Mouse (Mus musculus): Measurements from ENCODE around the gene Gm6793. TPM values are rescaled to one million over a fixed set of nuclear protein-coding genes. Genes with fewer than 3 reads are reported as not detected.

Gene Gm6793
- polyA plus RNA-seq, 1 experiment = not detected

DNA sequence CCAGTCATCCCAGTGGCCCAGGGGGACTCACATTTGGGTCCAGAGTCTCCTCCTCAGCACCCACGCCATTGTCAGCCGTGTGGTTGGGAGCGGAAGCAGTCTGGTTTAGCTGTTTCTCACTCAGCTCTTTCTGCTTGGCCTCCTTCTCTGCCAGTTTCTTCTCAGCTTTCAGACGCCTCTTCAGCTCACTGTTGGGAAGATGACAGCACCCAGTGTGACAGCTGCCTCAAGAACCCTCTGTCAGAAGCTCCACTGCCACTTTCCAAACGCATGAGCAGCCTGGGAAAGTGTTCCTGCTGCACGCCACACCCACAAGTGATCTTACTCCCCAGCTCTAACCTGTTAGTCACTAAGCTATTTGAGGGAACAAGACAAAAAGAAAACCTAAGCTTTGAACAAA is 9.2 kb downstream of the Gm6793 start:
- Histone ChIP-seq H3K27ac (ENCODE audit: control insufficient read depth, insufficient read depth, low read depth, low read length, poor library complexity) (no peak overlapping the region), H3K4me3 (replicated peaks; ENCODE audit: control insufficient read depth, low read depth, low read length) (no peak overlapping the region), H3K4me1 (ENCODE audit: control insufficient read depth, insufficient read depth, low read length) (no peaks in the 10 kb centered on the region)
- WGBS = 88% methylated on average over 6 of the region's 6 CpGs
- TF ChIP-seq POLR2A (IDR thresholded peaks at IDR 0.05; ENCODE audit: borderline replicate concordance, control insufficient read depth, low read depth, low read length) = no peak
- TF ChIP-seq CTCF (IDR thresholded peaks at IDR 0.05; ENCODE audit: control insufficient read depth, insufficient read depth, low read length) = no peak

DNA sequence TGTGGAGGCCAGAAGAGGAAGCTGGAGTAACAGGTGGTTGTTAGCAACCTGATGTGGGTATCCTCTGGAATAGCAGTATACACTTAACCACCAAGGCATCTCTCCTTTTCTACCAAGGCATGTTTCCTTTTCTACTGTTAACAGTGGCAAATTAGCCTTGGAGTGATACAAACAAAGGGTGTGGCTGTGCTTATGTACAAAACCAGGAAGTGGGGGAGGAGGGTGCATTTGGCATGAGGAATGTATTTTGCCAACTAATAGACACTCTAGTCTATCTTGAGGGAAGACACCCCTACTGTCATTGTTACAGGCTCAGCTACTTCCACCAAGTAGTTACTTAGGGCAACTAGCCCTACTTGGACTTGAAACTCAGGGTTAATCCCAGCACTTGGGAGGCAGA is 10.1 kb downstream of the Gm6793 start:
- no peak overlapping the region for H3K27ac ChIP-seq (ENCODE audit: control insufficient read depth, insufficient read depth, low read depth, low read length, poor library complexity)
- TF ChIP-seq CTCF (IDR thresholded peaks at IDR 0.05; ENCODE audit: control insufficient read depth, insufficient read depth, low read length) (no peak), POLR2A (IDR thresholded peaks at IDR 0.05; ENCODE audit: borderline replicate concordance, control insufficient read depth, low read depth, low read length) (no peak)
- no peak overlapping the region for H3K4me3 ChIP-seq (replicated peaks; ENCODE audit: control insufficient read depth, low read depth, low read length)
- no peaks in the 10 kb centered on the region for H3K4me1 ChIP-seq (ENCODE audit: control insufficient read depth, insufficient read depth, low read length)

DNA sequence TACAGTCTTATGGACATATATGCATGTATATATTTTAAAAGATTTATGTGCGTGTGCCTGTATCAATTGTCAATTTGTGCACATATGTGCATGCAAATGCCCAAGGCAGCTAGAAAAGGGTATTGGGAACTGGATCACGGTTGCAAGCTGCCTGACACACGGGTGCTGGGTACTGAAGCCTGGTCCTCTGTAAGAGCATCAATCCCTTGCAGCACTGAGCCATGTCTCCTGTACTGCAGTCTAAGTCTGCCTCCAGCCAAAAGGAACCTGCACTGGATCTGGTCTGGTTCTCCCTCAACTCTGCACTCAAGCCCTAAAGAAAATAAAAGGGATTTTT is 22.2 kb downstream of the Gm6793 start:
- WGBS = 58% methylated on average over 3 of the region's 3 CpGs
- TF ChIP-seq CTCF (IDR thresholded peaks at IDR 0.05; ENCODE audit: control insufficient read depth, insufficient read depth, low read length) = no peak
- TF ChIP-seq POLR2A (IDR thresholded peaks at IDR 0.05; ENCODE audit: borderline replicate concordance, control insufficient read depth, low read depth, low read length) = no peak
- no peak overlapping the region for H3K27ac ChIP-seq (ENCODE audit: control insufficient read depth, insufficient read depth, low read depth, low read length, poor library complexity)
- H3K4me1 ChIP-seq (ENCODE audit: control insufficient read depth, insufficient read depth, low read length) = no peaks in the 10 kb centered on the region; the same call in 1 of the 2 replicates
- H3K4me3 ChIP-seq (replicated peaks; ENCODE audit: control insufficient read depth, low read depth, low read length) = no peak overlapping the region

DNA sequence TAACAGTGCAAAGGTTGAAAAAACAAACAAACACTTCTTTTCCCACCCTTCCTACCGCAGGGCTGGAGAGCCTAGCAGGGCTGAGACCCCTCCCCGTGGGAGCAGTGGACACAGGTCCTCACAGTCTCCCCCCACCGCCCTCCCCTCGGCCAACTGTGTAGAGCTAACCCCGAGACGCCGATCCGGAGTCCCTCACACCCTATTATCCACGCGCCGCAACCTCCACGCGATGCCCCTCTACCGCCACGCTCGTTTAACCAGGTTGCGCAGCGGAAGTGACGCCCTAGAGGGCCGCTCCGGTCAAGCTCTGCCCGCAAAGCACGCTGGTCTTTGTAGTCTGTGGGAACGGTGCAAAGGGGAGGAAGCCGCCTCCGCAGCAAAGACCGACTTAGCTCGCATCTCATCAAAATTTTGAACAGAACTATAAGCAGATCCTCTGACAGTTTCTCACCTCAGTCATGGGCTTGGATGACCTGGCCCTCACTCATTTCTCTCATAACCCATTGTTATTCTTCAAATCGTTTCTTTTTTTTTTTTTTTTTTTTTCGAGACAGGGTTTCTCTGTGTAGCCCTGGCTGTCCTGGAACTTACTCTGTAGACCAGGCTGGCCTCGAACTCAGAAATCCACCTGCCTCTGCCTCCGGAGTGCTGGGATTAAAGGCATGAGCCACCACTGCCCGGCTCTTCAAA is 22.7 kb downstream of the Gm6793 start, which contains the start of gene Adat1:
Gene Adat1 (minus strand): TSS at position 290 of the 690 bp plus-strand sequence.
- Histone ChIP-seq H3K27ac (ENCODE audit: control insufficient read depth, insufficient read depth, low read depth, low read length, poor library complexity) (no peak within 1 kb of the TSS; the same call in 1 of the 2 replicates), H3K4me1 (ENCODE audit: control insufficient read depth, insufficient read depth, low read length) (no peaks in the 10 kb centered on the region; the same call in 1 of the 2 replicates), H3K4me3 (replicated peaks; ENCODE audit: control insufficient read depth, low read depth, low read length) (peak within 1 kb of the TSS; percentile 93)
- TF ChIP-seq CTCF (IDR thresholded peaks at IDR 0.05; ENCODE audit: control insufficient read depth, insufficient read depth, low read length) (peak; percentile 15; the same call in 1 of the 2 replicates), POLR2A (IDR thresholded peaks at IDR 0.05; ENCODE audit: borderline replicate concordance, control insufficient read depth, low read depth, low read length) (peak; percentile 71; the same call in 1 of the 2 replicates)
- 3% methylated on average over 33 of the region's 33 CpGs for WGBS

DNA sequence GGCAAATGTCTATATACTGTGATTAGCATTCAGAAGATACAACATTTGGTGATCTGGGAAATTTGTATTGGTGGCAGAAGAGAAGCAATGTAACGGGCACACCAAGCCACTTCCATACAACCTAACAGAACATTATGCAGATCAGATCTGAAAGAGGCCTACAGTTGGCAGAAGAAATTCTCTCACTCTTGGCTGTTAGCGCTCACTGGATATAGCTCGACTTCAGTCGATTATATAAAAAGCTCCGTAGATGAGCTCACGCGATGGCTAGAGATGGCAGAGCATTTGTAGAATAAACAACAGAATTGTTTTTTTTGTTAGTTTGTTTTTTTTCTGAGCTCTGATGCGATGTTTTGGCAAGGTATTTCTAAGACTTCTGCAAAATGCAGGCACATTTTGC is 23.6 kb downstream of the Gm6793 start:
- TF ChIP-seq POLR2A (IDR thresholded peaks at IDR 0.05; ENCODE audit: borderline replicate concordance, control insufficient read depth, low read depth, low read length) (no peak), CTCF (IDR thresholded peaks at IDR 0.05; ENCODE audit: control insufficient read depth, insufficient read depth, low read length) (no peak)
- Histone ChIP-seq H3K4me1 (ENCODE audit: control insufficient read depth, insufficient read depth, low read length) (no peaks in the 10 kb centered on the region; the same call in 1 of the 2 replicates), H3K27ac (ENCODE audit: control insufficient read depth, insufficient read depth, low read depth, low read length, poor library complexity) (no peak overlapping the region), H3K4me3 (replicated peaks; ENCODE audit: control insufficient read depth, low read depth, low read length) (no peak overlapping the region)
- 63% methylated on average over 8 of the region's 8 CpGs for WGBS

DNA sequence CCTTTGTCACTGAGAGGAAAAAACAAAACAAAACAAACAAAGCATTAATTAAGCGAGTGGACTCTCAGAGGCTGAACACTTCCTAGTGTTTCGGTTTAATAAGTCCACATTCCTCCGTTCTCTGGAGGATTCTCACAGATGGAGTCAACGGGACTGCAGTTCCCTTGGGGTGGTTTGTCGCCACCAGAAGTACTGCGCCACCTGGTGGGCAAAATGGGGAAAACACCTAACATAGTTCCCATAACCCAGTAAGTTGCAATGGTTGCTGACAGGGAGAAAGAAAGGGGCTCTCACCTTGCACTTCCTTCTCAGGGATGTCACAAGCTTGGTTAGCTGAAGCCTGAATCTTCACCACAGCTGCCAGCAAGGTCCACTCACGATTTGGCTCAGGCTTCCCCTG is 24.9 kb downstream of the Gm6793 start:
- no peak overlapping the region for H3K4me3 ChIP-seq (replicated peaks; ENCODE audit: control insufficient read depth, low read depth, low read length)
- no peak for TF ChIP-seq POLR2A (IDR thresholded peaks at IDR 0.05; ENCODE audit: borderline replicate concordance, control insufficient read depth, low read depth, low read length)
- peak; percentile 89 for TF ChIP-seq CTCF (IDR thresholded peaks at IDR 0.05; ENCODE audit: control insufficient read depth, insufficient read depth, low read length)
- H3K27ac ChIP-seq (ENCODE audit: control insufficient read depth, insufficient read depth, low read depth, low read length, poor library complexity) = no peak overlapping the region
- WGBS = 7% methylated on average over 7 of the region's 7 CpGs
- H3K4me1 ChIP-seq (ENCODE audit: control insufficient read depth, insufficient read depth, low read length) = no peaks in the 10 kb centered on the region; the same call in 1 of the 2 replicates

DNA sequence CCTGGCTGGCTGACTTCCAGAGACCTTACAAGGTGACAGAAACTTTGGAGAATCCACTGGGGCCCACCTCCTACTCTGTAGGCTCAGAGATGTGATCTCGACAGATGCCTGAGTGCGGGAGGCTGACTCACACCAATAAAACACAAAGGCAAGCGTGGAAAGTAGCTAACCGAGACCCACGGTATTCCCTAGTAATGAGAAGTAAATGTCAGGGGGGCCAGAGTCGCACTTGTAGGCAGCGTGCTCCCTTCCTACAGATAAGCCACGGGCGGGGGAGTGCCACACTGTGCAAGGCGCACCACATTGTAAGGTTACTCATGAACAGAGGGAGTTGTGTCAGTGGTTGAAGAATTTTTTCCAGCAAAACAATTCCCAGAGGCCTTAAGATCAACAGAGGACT is 30.3 kb downstream of the Gm6793 start:
- TF ChIP-seq POLR2A (IDR thresholded peaks at IDR 0.05; ENCODE audit: borderline replicate concordance, control insufficient read depth, low read depth, low read length) (no peak), CTCF (IDR thresholded peaks at IDR 0.05; ENCODE audit: control insufficient read depth, insufficient read depth, low read length) (no peak)
- 83% methylated on average over 10 of the region's 10 CpGs for WGBS

DNA sequence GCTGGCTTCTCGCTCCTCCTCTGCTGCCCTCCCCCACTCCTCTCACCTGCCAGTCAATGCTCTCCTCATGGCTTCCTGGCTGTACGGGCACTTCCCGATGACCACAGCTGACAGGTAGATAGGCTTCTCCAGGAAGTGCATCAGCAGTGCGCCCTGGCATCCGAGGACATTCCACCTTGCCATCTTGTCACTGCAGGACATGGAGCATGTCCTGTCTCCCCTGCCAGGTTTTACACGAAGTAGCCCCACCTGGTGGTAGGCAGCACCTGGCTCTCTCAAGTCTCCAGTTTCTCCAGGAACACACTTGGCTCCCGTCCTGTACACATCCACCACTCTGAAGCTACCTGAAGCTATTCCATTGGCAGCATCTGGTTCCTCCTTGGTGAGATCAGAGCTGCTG is 32.7 kb downstream of the Gm6793 start:
- TF ChIP-seq POLR2A (IDR thresholded peaks at IDR 0.05; ENCODE audit: borderline replicate concordance, control insufficient read depth, low read depth, low read length) (no peak), CTCF (IDR thresholded peaks at IDR 0.05; ENCODE audit: control insufficient read depth, insufficient read depth, low read length) (peak; percentile 17; the same call in 1 of the 2 replicates)
- H3K4me1 ChIP-seq (ENCODE audit: control insufficient read depth, insufficient read depth, low read length) = no peaks in the 10 kb centered on the region
- no peak overlapping the region for H3K27ac ChIP-seq (ENCODE audit: control insufficient read depth, insufficient read depth, low read depth, low read length, poor library complexity)
- 74% methylated on average over 7 of the region's 7 CpGs for WGBS
- H3K4me3 ChIP-seq (replicated peaks; ENCODE audit: control insufficient read depth, low read depth, low read length) = no peak overlapping the region

More for the DNA sequence above, 30.3 kb downstream of the Gm6793 start:
- Histone ChIP-seq H3K4me3 (replicated peaks; ENCODE audit: control insufficient read depth, low read depth, low read length) (no peak overlapping the region), H3K27ac (ENCODE audit: control insufficient read depth, insufficient read depth, low read depth, low read length, poor library complexity) (no peak overlapping the region), H3K4me1 (ENCODE audit: control insufficient read depth, insufficient read depth, low read length) (no peaks in the 10 kb centered on the region)
